Mouse (Mus musculus) C2C12 (cell line): ENCODE data around the gene Klra7. TPM values are rescaled to one million over a fixed set of nuclear protein-coding genes. Genes with fewer than 3 reads are reported as not detected.
"Not testable (repeated sequence)": the region's sequence is repeated elsewhere in the genome, so short reads cannot be mapped to it uniquely, and the experiment has no call there.

Experiments
- H3K27me3 ChIP-seq: one replicate; pipeline ENCODE4 v1.6.1; 2011; ENCODE audit not compliant: control insufficient read depth, insufficient read depth, insufficient read length
- H3K36me3 ChIP-seq: one replicate; pipeline ENCODE4 v1.6.1; 2011; ENCODE audit not compliant: control insufficient read depth, insufficient read depth
- H3K4me3 ChIP-seq: one replicate; pipeline ENCODE4 v1.5.1; 2011; ENCODE audit warnings: mild to moderate bottlenecking, control low read depth; ENCODE audit not compliant: poor library complexity, insufficient read depth, severe bottlenecking
- H3K79me2 ChIP-seq: one replicate; pipeline ENCODE4 v1.6.1; 2011; ENCODE audit not compliant: control insufficient read depth, insufficient read depth
- H3K79me3 ChIP-seq: one replicate; pipeline ENCODE4 v1.6.1; 2011; ENCODE audit warnings: low read depth, control low read depth
- H3ac ChIP-seq: one replicate; pipeline ENCODE3; 2011; ENCODE audit warnings: low read depth; ENCODE audit not compliant: control insufficient read depth, insufficient read length
- CEBPB ChIP-seq: IDR thresholded peaks from one replicate; pipeline ENCODE4 v1.6.1; 2011; ENCODE audit warnings: low read depth, mild to moderate bottlenecking, control low read depth, moderate library complexity
- CTCF ChIP-seq: IDR thresholded peaks from one replicate; pipeline ENCODE4 v1.5.1; 2011; ENCODE audit not compliant: control insufficient read depth, insufficient read depth, insufficient read length
- FOSL1 ChIP-seq: IDR thresholded peaks from one replicate; pipeline ENCODE4 v1.8.0; 2011; ENCODE audit warnings: mild to moderate bottlenecking, low read length; ENCODE audit not compliant: poor library complexity, insufficient read depth, severe bottlenecking
- MAX ChIP-seq: IDR thresholded peaks from one replicate; pipeline ENCODE4 v1.6.1; 2011; ENCODE audit warnings: mild to moderate bottlenecking, control low read depth
- MYOD1 ChIP-seq: IDR thresholded peaks from one replicate; pipeline ENCODE4 v1.6.1; 2011; ENCODE audit warnings: low read depth; ENCODE audit not compliant: control insufficient read depth, insufficient read length
- MYOG ChIP-seq: IDR thresholded peaks from one replicate; pipeline ENCODE4 v1.6.1; 2011; ENCODE audit not compliant: control insufficient read depth, insufficient read length; ENCODE audit errors: extremely low read depth
- USF1 ChIP-seq: IDR thresholded peaks from one replicate; pipeline ENCODE4 v1.6.1; 2011; ENCODE audit warnings: low read depth, mild to moderate bottlenecking, control low read depth, moderate library complexity
- long read RNA-seq, 2 experiments: library from polyadenylated mRNA; unstranded; transcript quantifications; one replicate each; pipeline ENCODE4 v2.0.0; 2019 to 2020
- polyA plus RNA-seq: library from polyadenylated mRNA; unstranded; fragments of >200 nt; fragmentation: generic; extraction: Trizol; gene quantifications from one replicate; pipeline ENCODE4 v1.2.1, GENCODE M21; 2012; ENCODE audit warnings: missing spikeins

Gene Klra7
- not detected for polyA plus RNA-seq
- long read RNA-seq, experiment 1, result 0 reads
- long read RNA-seq, experiment 2, result 0 reads

- Histone ChIP-seq H3ac (no peak within 1 kb of the TSS), H3K36me3 (no peaks in the 10 kb centered on the region), H3K79me3 (no peaks in the 10 kb centered on the region), H3K27me3 (no peaks in the 10 kb centered on the region), H3K79me2 (no peaks in the 10 kb centered on the region), H3K4me3 (no peak within 1 kb of the TSS)
- TF ChIP-seq USF1, result no peak
- TF ChIP-seq CEBPB, result no peak
- no peak for TF ChIP-seq MYOD1
- TF ChIP-seq MAX, result no peak
- no peak for TF ChIP-seq CTCF
- TF ChIP-seq MYOG, result no peak
- no peak for TF ChIP-seq FOSL1
Observed at GRCm38 (mm10) chr6:130233222-130233621, at the start of gene Klra7. Klra7 (minus strand) TSS chr6:130233322.

GRCm38 (mm10) chr6:130281828-130282227, 48.7 kb upstream of the Klra7 start, which contains the start of gene Klra10:
Klra10 (minus strand) TSS chr6:130281928.
- H3ac ChIP-seq, H3K79me2 ChIP-seq, H3K36me3 ChIP-seq, H3K4me3 ChIP-seq, H3K79me3 ChIP-seq, H3K27me3 ChIP-seq: not testable (repeated sequence)

- H3K27me3 ChIP-seq, result no peaks in the 10 kb centered on the region
- H3K79me3 ChIP-seq, result no peaks in the 10 kb centered on the region
- TF ChIP-seq MYOG, result no peak
- TF ChIP-seq CTCF, result no peak
- no peak for TF ChIP-seq CEBPB
- TF ChIP-seq MYOD1, result no peak
- TF ChIP-seq USF1, result no peak
- no peak for TF ChIP-seq MAX
- TF ChIP-seq FOSL1, result no peak
- no peaks in the 10 kb centered on the region for H3K79me2 ChIP-seq
- H3ac ChIP-seq, result no peak overlapping the region
- H3K4me3 ChIP-seq, result no peak overlapping the region
- H3K36me3 ChIP-seq, result no peaks in the 10 kb centered on the region
Observed at GRCm38 (mm10) chr6:130255326-130255725, 22.2 kb upstream of the Klra7 start.

GRCm38 (mm10) chr6:130237536-130237935, 4.4 kb upstream of the Klra7 start:
- Histone ChIP-seq H3K4me3 (no peak overlapping the region), H3K79me2 (no peaks in the 10 kb centered on the region), H3K79me3 (no peaks in the 10 kb centered on the region), H3K36me3 (no peaks in the 10 kb centered on the region), H3ac (no peak overlapping the region), H3K27me3 (no peaks in the 10 kb centered on the region)
- TF ChIP-seq MYOD1, result no peak
- no peak for TF ChIP-seq MYOG
- TF ChIP-seq CTCF, result no peak
- TF ChIP-seq USF1, result no peak
- no peak for TF ChIP-seq FOSL1
- no peak for TF ChIP-seq CEBPB
- no peak for TF ChIP-seq MAX

- TF ChIP-seq CEBPB, result no peak
- TF ChIP-seq CTCF, result no peak
- H3K27me3 ChIP-seq, result no peaks in the 10 kb centered on the region
- no peaks in the 10 kb centered on the region for H3K79me3 ChIP-seq
- no peak overlapping the region for H3ac ChIP-seq
- H3K79me2 ChIP-seq, result no peaks in the 10 kb centered on the region
- H3K36me3 ChIP-seq, result no peaks in the 10 kb centered on the region
- H3K4me3 ChIP-seq, result no peak overlapping the region
Observed at GRCm38 (mm10) chr6:130236635-130237034, 3.5 kb upstream of the Klra7 start.

- H3K4me3 ChIP-seq, H3ac ChIP-seq, H3K27me3 ChIP-seq, H3K79me2 ChIP-seq, H3K79me3 ChIP-seq, H3K36me3 ChIP-seq: not testable (repeated sequence)
Observed at GRCm38 (mm10) chr6:130197453-130197852, 35.7 kb downstream of the Klra7 start.

GRCm38 (mm10) chr6:130193012-130193411, 40.1 kb downstream of the Klra7 start, which contains the start of gene Klra9:
Klra9 (minus strand) TSS chr6:130193112.
- not testable (repeated sequence) for H3K27me3 ChIP-seq, H3K4me3 ChIP-seq, H3K36me3 ChIP-seq, H3K79me3 ChIP-seq, H3K79me2 ChIP-seq, H3ac ChIP-seq

Other genes starting within 250 kb of the Klra7 start
- not detected for gene Klra6, start 206.4 kb downstream of the Klra7 start, polyA plus RNA-seq
- gene Klra4, start 166.1 kb downstream of the Klra7 start, polyA plus RNA-seq, result not detected
- gene Klra8, start 103.4 kb downstream of the Klra7 start, polyA plus RNA-seq, result not detected
- not detected for gene Klra9, start 40.2 kb downstream of the Klra7 start, polyA plus RNA-seq
- not detected for gene Klra10, start 48.6 kb upstream of the Klra7 start, polyA plus RNA-seq
- gene Klra3, start 104.3 kb upstream of the Klra7 start, polyA plus RNA-seq, result not detected
- not detected for gene Klra1, start 153.6 kb upstream of the Klra7 start, polyA plus RNA-seq